Mouse (Mus musculus) adrenal gland, postnatal 0 days (tissue): ENCODE data around the gene Upk3b. TPM values are rescaled to one million over a fixed set of nuclear protein-coding genes. Genes with fewer than 3 reads are reported as not detected.

Source experiments
- polyA plus RNA-seq: library from polyadenylated mRNA; unstranded; fragments of >200 nt; fragmentation: Nextera tagmentation; extraction: Ambion mirVana; gene quantifications from 2 replicates; pipeline ENCODE4 v1.2.1, GENCODE M21; 2015

The Upk3b gene
- 22.6 and 25.8 TPM in 2 replicates for polyA plus RNA-seq

GRCm38 (mm10) chr5:136038258-136039214 is at the start of gene Upk3b:
Upk3b (plus strand) TSS chr5:136038496.

DNA sequence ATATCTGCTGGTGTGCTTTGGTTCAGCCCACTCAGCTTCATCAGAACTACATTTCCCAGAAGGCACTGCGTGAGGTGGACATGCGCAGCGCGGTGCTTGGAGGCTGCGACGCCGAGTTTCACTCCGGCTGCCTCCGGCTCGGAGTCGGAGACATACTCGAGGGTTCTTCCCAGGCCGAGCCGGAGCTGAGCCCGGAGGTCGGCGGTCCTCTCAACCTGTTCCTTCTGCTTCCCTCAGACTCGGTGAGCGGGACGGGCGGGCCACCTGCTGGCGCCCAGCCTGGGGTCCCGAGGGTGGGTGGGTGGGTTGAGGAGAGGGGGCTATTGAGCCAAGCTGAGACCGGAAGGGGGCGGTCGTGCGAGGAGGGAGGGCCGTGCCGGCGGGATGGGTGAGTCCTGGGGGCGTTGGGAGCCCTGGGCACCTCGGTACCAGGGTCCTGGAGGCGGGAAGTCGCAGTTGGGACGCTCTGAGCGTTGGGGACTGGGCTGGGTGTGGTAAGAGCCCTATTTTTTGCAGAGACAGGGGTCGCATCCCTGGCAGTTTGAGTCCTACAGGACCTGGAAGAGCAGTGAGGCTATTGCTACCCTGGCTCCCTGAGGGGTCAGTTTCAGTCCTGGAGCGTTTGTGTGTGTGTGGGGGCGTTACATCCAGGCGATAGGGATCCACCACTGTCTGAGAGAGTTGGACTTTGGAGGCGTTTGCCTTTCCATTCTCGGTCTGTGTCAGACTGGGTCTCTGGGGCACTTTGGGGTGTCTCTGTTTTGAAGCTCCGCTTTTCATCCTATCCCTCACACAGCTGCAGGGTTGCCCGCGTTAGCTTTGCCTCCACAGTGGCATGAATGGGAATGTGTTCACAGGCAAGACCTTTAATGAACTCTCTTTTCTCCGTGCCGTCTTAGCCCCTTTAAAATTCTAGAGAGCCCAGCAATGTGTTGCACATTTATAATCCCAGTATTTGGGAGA is 43.3 kb upstream of the Upk3b start, which contains the start of gene Dtx2:
Gene Dtx2 (plus strand): TSS at position 76 of the 963 bp plus-strand sequence.

DNA sequence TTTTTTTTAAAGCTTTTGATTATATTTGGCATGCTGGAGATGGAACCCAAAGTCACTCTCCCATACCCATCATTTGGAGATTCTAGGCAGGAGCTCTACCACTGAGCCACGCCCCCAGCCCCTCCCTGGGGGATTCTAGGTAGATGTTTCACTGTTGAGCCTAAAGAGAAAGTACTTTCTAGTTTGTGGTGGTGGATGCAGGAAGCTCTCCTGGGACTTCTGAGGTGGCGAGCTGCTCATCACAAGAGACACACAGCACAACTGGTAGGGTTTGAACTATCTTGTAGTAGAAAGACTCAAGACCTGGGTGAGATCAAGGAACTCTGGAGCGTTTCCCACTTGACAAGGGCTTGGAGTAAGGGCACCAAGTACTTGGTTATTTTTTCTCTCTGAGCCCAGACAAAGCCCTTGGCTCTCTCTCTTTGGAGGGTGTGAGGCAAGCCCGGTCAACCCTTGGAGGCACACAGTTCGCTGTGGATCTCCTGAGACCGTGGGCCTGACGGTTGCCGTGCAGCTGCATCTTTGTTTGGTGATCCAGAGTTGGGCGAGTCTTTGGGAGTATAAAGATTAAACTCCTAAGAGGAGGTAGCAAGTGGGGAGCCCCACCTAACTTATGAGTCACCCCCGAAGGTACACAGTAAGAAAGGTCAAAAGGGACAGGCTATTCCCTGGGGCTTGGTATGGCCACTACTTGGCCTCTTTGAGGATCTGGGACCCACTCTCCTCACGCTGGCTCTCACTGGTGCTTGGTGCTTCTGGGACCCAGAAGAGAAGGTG is 16.2 kb downstream of the Upk3b start, which contains the start of gene Upk3bl:
Gene Upk3bl (plus strand): TSS at position 192 of the 777 bp plus-strand sequence.

GRCm38 (mm10) chr5:136083669-136084107 is 45.4 kb downstream of the Upk3b start, which contains the start of gene Rasa4:
Rasa4 (plus strand) TSS chr5:136083916.

Other genes starting within 250 kb of the Upk3b start
- gene Srrm3, start 231.6 kb upstream of the Upk3b start, polyA plus RNA-seq: 6.6 and 10.9 TPM in 2 replicates
- 149 and 244 TPM in 2 replicates for gene Hspb1, start 150.6 kb upstream of the Upk3b start, polyA plus RNA-seq
- gene Ywhag, start 103.9 kb upstream of the Upk3b start, polyA plus RNA-seq: 142 and 161 TPM in 2 replicates
- gene Ssc4d, start 64.0 kb upstream of the Upk3b start, polyA plus RNA-seq: 3.2 and 7.0 TPM in 2 replicates
- gene Zp3, start 58.4 kb upstream of the Upk3b start, polyA plus RNA-seq: 0.25 and 0.29 TPM in 2 replicates
- gene Dtx2, start 43.7 kb upstream of the Upk3b start, polyA plus RNA-seq: 13.9 and 15.5 TPM in 2 replicates
- gene Upk3bl, start 16.0 kb downstream of the Upk3b start, polyA plus RNA-seq: 2.3 and 5.8 TPM in 2 replicates
- gene Rasa4, start 45.4 kb downstream of the Upk3b start, polyA plus RNA-seq: 9.4 and 10.9 TPM in 2 replicates
- 195 and 197 TPM in 2 replicates for gene Polr2j, start 78.1 kb downstream of the Upk3b start, polyA plus RNA-seq
- gene Lrwd1, start 97.6 kb downstream of the Upk3b start, polyA plus RNA-seq: 13.1 and 14.6 TPM in 2 replicates
- 10.0 and 10.1 TPM in 2 replicates for gene Alkbh4, start 97.7 kb downstream of the Upk3b start, polyA plus RNA-seq
- gene Orai2, start 132.2 kb downstream of the Upk3b start, polyA plus RNA-seq: 4.9 and 7.1 TPM in 2 replicates
- gene Prkrip1, start 160.5 kb downstream of the Upk3b start, polyA plus RNA-seq: 52.1 and 55.1 TPM in 2 replicates
- gene Sh2b2, start 208.1 kb downstream of the Upk3b start, polyA plus RNA-seq: 2.3 and 3.6 TPM in 2 replicates